Mouse (Mus musculus): Measurements from ENCODE around the gene Plscr3. TPM values are rescaled to one million over a fixed set of nuclear protein-coding genes. Genes with fewer than 3 reads are reported as not detected.
A peak's percentile ranks its signal among the peaks of the same experiment; 100 is the strongest.

The Plscr3 gene
- total and polyA plus RNA-seq, 3 experiments = 4.6 to 26.0 TPM; not detected in 1

- Histone ChIP-seq H3K9ac (ENCODE audit: control insufficient read depth, low read depth, low read length, poor library complexity, severe bottlenecking) (peak within 1 kb of the TSS; percentile 81), H3K27me3 (ENCODE audit: control insufficient read depth in 1 of 2, insufficient read depth in 2 of 2, low read length in 2 of 2) (no peaks in the 10 kb centered on the region), H3K79me2 (ENCODE audit: control insufficient read depth, insufficient read depth, low read length, poor library complexity) (peaks cover 18% of the 10 kb centered on the region), H3K4me3 (ENCODE audit: control insufficient read depth in 1 of 2, insufficient read depth in 1 of 2, low read depth in 2 of 2, low read length in 2 of 2) (peak within 1 kb of the TSS; percentile 65 to 77), H3K36me3 (ENCODE audit: control insufficient read depth in 1 of 2, insufficient read depth in 2 of 2, low read length in 2 of 2) (peaks cover 3% of the 10 kb centered on the region in 2 experiments; a peak in 3 of 4 replicates), H3K27ac (ENCODE audit: control insufficient read depth, low read depth, low read length) (peak within 1 kb of the TSS; percentile 95), H3K4me1 (ENCODE audit: control insufficient read depth in 1 of 2, insufficient read depth in 2 of 2, low read length in 2 of 2) (peaks cover 0 to 13% of the 10 kb centered on the region in 2 experiments; a peak in 2 of 4 replicates), H3K9me3 (replicated peaks; ENCODE audit: insufficient read depth, low read length) (no peaks in the 10 kb centered on the region)
- peak; percentile 99 for DNase-seq (ENCODE audit: low read depth, low spot score)
- TF ChIP-seq TAL1 (IDR thresholded peaks at IDR 0.05; ENCODE audit: low read length) = no peak
- peak; percentile 92 to 99 for TF ChIP-seq POLR2A (IDR thresholded peaks at IDR 0.05; ENCODE audit: control insufficient read depth in 1 of 2, insufficient read depth in 1 of 2, low read depth in 1 of 2, low read length in 2 of 2, poor library complexity in 1 of 2)
- peak; percentile 23; the same call in 1 of the 2 replicates for TF ChIP-seq USF1 (IDR thresholded peaks at IDR 0.05; ENCODE audit: low read depth, low read length)
- peak; percentile 75 for TF ChIP-seq TCF12 (IDR thresholded peaks at IDR 0.05; ENCODE audit: low read depth, low read length)
- TF ChIP-seq MXI1 (IDR thresholded peaks at IDR 0.05; ENCODE audit: low read depth, low read length) = no peak
- TF ChIP-seq POLR2AphosphoS2 (IDR thresholded peaks at IDR 0.05; ENCODE audit: low read length) = peak; percentile 99
- no peak for TF ChIP-seq MAZ (IDR thresholded peaks at IDR 0.05; ENCODE audit: low read depth, low read length)
- no peak for TF ChIP-seq ZC3H11A (IDR thresholded peaks at IDR 0.05; ENCODE audit: low read depth, low read length)
- TF ChIP-seq MAFK (IDR thresholded peaks at IDR 0.05; ENCODE audit: borderline replicate concordance, low read depth, low read length) = no peak
- peak; percentile 98 for TF ChIP-seq NELFE (IDR thresholded peaks at IDR 0.05; ENCODE audit: low read depth, low read length)
- no peak for TF ChIP-seq CTCF (IDR thresholded peaks at IDR 0.05 in 2 of 3, conservative IDR thresholded peaks at IDR 0.05 in 1 of 3; ENCODE audit: control insufficient read depth in 1 of 3, insufficient read depth in 1 of 3, low read depth in 2 of 3, low read length in 3 of 3, poor library complexity in 1 of 3, severe bottlenecking in 1 of 3)
- no peak for TF ChIP-seq ELF1 (IDR thresholded peaks at IDR 0.05; ENCODE audit: low read depth, low read length)
- no peak for TF ChIP-seq E2F4 (IDR thresholded peaks at IDR 0.05; ENCODE audit: borderline replicate concordance, low read depth, low read length)
- peak; percentile 8; the same call in 1 of the 2 replicates for TF ChIP-seq SIN3A (IDR thresholded peaks at IDR 0.05; ENCODE audit: low read length)
- no peak for TF ChIP-seq USF2 (IDR thresholded peaks at IDR 0.05; ENCODE audit: borderline replicate concordance in 1 of 2, insufficient read depth in 1 of 2, low read depth in 1 of 2, low read length in 2 of 2)
- no peak for TF ChIP-seq GABPA (IDR thresholded peaks at IDR 0.05; ENCODE audit: low read depth, low read length)
- TF ChIP-seq MYC (IDR thresholded peaks at IDR 0.05; ENCODE audit: low read depth, low read length) = no peak; the same call in 1 of the 2 replicates
- TF ChIP-seq CHD1 (IDR thresholded peaks at IDR 0.05; ENCODE audit: low read depth, low read length) = peak; percentile 98
- TF ChIP-seq MEF2A (IDR thresholded peaks at IDR 0.05; ENCODE audit: extremely low read depth, insufficient replicate concordance, low read depth, low read length, poor library complexity, severe bottlenecking) = no peak
- peak; percentile 18; the same call in 1 of the 2 replicates for TF ChIP-seq ETS1 (IDR thresholded peaks at IDR 0.05; ENCODE audit: low read depth, low read length)
- no peak for TF ChIP-seq POLR2AphosphoS5 (IDR thresholded peaks at IDR 0.05; ENCODE audit: borderline replicate concordance, low read depth, low read length)
- TF ChIP-seq UBTF (IDR thresholded peaks at IDR 0.05; ENCODE audit: borderline replicate concordance, insufficient read depth, low read depth, low read length) = 0 out of 2 replicates have a peak, but pooled peaks have one; percentile 31
- no peak for TF ChIP-seq HCFC1 (IDR thresholded peaks at IDR 0.05; ENCODE audit: low read depth, low read length)
- TF ChIP-seq RCOR1 (IDR thresholded peaks at IDR 0.05; ENCODE audit: low read depth, low read length) = 0 out of 2 replicates have a peak, but pooled peaks have one; percentile 27
- TF ChIP-seq BHLHE40 (IDR thresholded peaks at IDR 0.05; ENCODE audit: borderline replicate concordance, low read depth, low read length) = no peak
- TF ChIP-seq SMC3 (IDR thresholded peaks at IDR 0.05; ENCODE audit: low read depth, low read length) = no peak
- TF ChIP-seq ZNF384 (IDR thresholded peaks at IDR 0.05; ENCODE audit: low read depth, low read length) = no peak
- peak; percentile 97 for TF ChIP-seq ZMIZ1 (IDR thresholded peaks at IDR 0.05; ENCODE audit: low read depth, low read length)
- TF ChIP-seq JUND (IDR thresholded peaks at IDR 0.05; ENCODE audit: low read depth, low read length) = no peak; the same call in 1 of the 2 replicates
- peak; percentile 90 for TF ChIP-seq TBP (IDR thresholded peaks at IDR 0.05; ENCODE audit: low read depth, low read length)
Observed at GRCm38 (mm10) chr11:69900471-69901405, 54.6 kb downstream of the Plscr3 start, which contains the start of the genes 2810408A11Rik and Neurl4. Gene 2810408A11Rik, minus strand, starts transcription at chr11:69900987. Gene Neurl4, plus strand, starts transcription at chr11:69901072.

All from MEL (cell line).